Mouse (Mus musculus): ENCODE measurements around the gene Spo11.

Spo11 gene

GRCm38 (mm10) chr2:173011440-173011839, 33.9 kb downstream of the Spo11 start:
- DNase-seq: no peak

DNA sequence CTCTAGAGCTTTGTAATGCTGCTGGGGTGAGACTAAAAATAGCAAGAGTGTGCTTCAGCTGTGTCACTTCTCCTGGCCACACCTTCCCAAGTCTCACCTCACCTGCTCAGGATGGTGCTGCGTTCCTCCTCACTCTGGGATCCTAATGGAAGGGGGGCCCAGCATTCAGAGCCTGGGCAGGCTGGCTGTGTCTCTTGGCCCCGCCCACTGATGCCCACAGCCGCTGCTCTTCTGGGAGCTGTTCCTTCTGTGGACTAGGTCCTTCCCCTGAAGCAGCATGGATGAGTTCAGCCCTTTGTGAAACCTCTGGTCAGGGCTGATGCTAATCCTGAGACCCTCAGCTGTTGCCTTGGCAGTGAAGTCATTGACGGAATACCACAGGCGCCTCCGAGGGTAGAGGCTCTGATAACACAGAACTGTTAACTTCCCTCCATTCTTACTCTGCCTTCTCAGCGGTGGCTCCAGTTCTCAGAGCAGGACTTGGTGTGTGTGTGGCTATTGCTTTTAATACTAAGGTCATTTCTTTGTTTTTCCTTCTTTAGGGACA, 37.3 kb downstream of the Spo11 start:
- DNase-seq: no peak

- DNase-seq: no peak
Observed at GRCm38 (mm10) chr2:173017940-173018339, 40.4 kb downstream of the Spo11 start.

DNA sequence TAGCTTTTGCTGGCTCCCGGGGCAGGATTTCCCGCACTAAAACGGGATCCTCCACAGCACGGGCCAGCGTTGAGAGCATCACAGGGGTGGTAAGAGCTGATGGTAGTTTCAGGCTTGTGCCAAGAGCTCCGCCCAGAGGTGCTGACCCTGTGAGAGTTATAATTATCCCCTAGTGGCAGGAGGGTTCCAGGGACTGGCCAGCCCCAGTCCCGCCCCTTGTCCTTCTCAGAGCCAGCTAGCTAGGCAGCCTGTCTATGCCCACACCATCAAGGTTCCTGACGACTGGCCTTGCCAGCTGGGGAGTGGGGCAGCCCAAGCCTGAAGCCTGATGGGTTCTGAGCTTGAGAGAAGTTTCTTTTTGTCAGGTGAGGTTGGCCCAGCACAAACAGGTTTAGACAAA, 41.1 kb downstream of the Spo11 start:
- no peak for DNase-seq

DNA sequence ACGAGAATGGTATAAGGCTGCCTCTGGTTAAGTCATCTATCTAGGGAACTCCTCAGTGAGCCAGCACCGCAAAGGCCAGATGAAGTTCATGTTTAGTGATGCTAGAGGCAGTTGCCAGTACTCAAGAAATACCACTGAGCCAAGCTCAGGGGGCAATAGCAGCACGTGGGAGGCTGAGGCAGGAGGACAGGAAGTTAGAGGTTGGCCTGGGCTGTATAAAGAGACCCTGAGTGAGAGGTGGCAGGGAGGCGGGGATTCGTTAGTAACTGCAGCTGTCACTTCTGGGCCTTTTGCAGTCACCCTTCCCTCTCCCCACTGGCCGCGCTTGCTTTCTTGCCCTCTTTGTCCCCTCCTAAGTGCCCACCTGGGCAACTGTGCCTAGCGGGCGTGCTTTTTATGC, 41.8 kb downstream of the Spo11 start:
- no peak for DNase-seq

DNA sequence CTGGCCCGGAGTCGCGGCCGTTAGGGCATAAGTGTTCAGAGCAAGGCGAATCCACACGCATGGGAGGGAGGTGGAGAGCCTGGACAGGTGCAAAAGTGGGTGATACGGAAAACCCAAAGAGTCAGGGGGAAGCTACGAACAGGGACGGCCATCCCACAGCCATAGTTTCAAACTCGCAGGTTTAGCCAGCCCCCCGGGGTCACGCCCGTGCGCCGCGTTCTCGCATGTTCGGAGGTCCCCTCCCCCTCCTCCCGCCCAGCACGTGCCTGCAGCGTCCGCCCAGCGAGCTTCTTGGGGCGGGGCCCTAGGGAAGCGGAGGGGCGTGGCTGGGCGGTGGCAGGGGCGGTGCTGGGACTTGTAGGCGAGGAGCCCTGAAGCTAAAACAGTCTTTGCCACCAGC, 42.3 kb downstream of the Spo11 start:
- peak; percentile 86 to 90 for DNase-seq

DNA sequence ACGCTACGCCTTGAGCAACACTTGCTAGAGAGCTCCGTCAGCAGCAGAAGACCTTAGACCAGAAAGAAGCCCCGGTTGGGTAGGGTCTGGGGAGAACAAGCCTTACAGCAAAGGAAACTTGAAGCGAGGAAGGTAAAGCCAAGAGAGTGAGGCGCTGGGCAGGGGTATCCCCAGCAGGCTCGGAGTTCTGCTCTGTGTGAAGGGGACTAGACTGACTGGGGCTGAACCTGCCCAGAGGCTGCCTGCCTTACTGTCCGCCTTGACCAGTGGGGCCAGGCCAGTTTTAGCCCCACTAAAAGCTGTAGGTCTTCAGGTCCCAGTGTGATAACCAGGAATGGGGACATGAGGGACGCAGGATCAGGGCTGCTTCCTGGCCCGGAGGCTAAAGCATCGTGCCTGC, 42.9 kb downstream of the Spo11 start, which contains the start of gene Rbm38:
TSS of gene Rbm38 (plus strand) at position 69 of the 400 bp plus-strand sequence.
- DNase-seq: no peak

GRCm38 (mm10) chr2:173021633-173022055, 44.1 kb downstream of the Spo11 start:
- DNase-seq: peak; percentile 94 to 96

DNA sequence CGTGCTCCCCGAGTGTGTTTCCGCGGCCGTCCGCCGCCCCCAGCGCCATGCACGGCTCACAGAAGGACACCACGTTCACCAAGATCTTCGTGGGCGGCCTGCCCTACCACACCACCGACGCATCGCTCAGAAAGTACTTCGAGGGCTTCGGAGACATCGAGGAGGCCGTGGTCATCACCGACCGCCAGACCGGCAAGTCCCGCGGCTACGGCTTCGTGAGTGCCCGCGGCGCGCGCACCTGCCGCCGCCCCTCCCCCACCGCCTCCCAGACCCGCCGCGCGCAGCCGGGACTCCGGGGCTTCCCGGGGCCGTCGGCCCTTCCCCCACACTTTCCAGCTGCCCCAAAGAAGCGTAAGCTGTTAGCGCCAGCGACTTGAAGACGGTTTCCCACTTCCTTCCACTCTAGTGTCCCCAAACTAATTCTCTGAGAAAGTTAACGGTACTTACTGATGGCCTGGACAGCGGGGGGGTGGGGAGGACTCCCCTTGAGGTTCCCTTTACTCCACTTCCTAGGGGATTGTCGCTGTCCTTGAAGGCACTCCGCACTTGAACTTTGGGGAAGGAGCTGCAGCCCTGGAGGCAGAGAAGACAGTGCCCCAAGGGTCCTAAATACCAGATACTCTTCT, 44.7 kb downstream of the Spo11 start:
- peak in 1 of 2 experiments; percentile 32 for DNase-seq

- no peak for DNase-seq
Observed at GRCm38 (mm10) chr2:173022813-173023212, 45.3 kb downstream of the Spo11 start.

DNA sequence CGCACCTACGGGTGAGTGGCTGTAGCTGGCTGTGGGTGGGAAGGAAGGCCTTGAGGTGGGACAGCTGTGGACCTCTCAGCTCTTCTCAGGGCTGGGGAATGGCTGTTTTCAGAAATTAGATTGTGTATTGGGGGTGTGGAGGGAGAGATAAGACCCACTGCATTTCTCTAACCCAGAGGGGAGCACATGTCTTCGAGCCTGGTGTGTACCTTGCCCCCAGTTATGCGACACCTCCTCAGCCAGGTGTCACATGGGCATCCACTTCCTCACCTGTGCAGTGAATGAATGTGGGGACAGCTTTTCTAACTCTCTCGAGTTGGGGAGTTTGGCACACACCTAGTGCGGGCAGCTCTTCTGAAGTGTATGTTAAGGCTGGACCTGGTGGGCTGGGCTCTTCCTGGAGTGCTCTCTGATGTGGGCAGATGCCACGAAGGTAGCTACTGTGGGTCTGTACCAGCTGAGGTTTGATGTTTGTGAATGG, 45.9 kb downstream of the Spo11 start:
- DNase-seq: no peak

DNA sequence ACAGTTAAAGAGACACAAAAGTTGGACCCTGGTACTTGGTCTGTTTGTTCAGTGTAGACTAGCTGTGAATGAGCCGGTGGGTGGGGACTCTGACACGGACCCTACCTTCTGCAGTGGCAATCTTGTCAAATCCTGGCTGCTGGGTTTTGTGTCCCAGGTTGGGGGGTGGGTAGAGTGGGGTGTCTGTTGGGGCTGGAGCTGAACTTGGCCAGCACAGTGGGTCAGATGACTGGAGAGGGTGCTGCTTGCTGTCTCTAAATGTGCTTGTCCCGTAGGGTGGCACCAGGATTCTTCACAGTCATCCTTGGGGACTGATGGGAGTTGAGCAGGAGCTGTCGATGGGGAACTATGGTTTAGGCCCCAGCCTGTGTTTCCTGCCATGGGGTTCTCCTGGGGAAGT, 46.5 kb downstream of the Spo11 start:
- DNase-seq: no peak

GRCm38 (mm10) chr2:173024392-173024791, 46.9 kb downstream of the Spo11 start:
- peak in 1 of 2 experiments; percentile 14 for DNase-seq

- DNase-seq: peak; percentile 41 to 42
Observed at GRCm38 (mm10) chr2:173024938-173025337, 47.4 kb downstream of the Spo11 start.

DNA sequence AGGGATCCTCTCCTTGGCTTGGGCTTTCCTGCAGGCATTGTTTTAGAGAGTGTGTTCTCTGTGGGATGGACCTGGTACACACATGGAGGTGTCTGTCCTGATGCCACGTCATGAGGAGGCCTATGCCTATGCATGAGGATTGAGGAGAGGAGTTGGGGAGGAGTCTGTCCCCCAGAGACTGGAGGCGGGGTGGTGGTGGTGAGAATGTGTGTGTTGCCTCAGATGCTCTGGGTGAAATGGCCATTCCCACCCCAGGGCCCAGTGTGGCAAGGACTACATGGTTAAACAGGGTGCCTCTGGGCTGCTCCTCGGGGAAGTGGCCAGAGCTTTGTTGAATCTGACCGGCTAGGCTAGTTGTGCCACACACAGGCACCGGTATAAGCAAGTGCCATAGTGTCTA, 48.8 kb downstream of the Spo11 start:
- no peak for DNase-seq

- DNase-seq: no peak
Observed at GRCm38 (mm10) chr2:173026688-173027131, 49.2 kb downstream of the Spo11 start.

- DNase-seq: no peak
Observed at GRCm38 (mm10) chr2:173027169-173027823, 49.8 kb downstream of the Spo11 start.

DNA sequence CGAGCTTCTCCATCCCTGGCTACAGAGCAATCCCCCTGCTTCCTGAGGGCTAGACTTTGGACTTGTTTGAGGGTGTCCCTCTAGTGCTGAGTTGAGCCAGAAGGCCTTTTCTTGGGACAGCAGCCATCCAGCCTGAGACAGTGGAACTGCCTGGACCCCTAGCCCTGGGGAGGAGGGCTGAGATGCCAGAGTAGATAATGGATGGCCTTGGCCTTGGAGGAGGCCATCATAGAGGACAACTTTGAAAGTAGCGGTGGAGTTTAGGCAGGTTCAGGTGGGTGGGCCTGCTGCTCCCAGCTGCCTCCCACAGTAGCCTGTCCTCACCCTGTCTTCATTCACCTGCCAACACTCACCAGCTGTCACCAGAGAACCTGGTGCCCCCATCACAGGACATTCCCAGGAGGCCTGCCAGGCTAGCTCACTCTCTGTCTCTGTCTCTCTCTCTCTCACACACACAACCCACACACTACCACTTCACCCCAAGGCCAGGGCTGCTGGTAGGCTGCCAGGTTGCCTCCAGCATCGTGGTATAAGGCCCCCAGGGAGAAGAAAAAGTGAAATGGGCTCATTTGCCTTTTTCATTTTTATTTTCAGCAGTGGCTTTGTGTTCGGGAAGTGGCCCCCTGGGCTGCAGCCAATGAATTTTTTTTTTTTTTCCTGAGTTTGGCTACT, 50.5 kb downstream of the Spo11 start:
- no peak for DNase-seq

GRCm38 (mm10) chr2:173028508-173029031, 51.1 kb downstream of the Spo11 start:
- DNase-seq: no peak

GRCm38 (mm10) chr2:173030591-173031338, 53.3 kb downstream of the Spo11 start:
- no peak for DNase-seq

DNA sequence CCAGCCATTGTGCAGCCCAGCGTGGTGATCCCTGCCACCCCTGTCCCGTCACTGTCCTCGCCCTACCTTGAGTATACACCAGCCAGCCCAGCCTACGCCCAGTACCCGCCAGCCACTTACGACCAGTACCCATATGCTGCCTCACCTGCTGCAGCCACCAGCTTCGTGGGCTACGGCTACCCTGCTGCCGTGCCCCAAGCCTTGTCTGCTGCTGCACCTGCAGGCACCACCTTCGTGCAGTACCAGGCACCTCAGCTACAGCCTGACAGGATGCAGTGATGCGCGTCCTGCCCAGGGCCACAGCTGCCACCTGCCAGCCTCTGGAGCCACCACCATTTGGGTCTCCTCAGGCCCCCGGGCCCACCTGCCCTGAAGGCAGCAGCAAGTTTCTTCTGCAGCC, 56.0 kb downstream of the Spo11 start:
- DNase-seq: no peak

DNA sequence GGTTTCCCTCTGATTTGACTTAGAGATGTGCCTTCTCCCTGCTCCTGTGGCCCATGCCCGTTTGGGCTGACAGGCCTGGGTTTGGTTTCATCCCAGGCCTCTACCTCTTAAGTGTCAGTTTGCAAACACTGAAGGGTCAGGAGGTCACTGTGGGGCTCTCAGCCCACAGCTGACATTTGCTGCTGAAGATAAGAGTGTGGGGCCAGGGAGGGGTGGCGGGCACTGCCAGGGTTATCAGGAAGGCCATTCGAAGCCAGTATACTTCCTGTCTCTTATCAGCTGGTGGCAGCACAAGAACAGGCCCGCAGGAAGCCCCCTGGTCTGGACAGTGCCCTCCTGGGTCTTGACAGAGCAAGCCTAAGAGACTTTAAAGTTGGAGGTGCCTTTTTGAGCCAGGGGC, 57.5 kb downstream of the Spo11 start:
- DNase-seq: no peak

- DNase-seq: no peak
Observed at GRCm38 (mm10) chr2:173035653-173036052, 58.2 kb downstream of the Spo11 start.

Measured in cerebellum, adult 18-20 months (tissue).